Mouse (Mus musculus) megakaryocyte, embryonic 14.5 days (primary cell): ENCODE results near the gene Hmx1. TPM values are rescaled to one million over a fixed set of nuclear protein-coding genes. Genes with fewer than 3 reads are reported as not detected.

Source experiments
- H3K27me3 ChIP-seq: replicated peaks from 2 replicates; pipeline ENCODE3; 2012; ENCODE audit warnings: inconsistent platforms
- H3K36me3 ChIP-seq: replicated peaks from 2 replicates; pipeline ENCODE3; 2012; ENCODE audit warnings: low read length, inconsistent platforms, mixed read lengths
- H3K4me1 ChIP-seq: 2 replicates; pipeline ENCODE4 v1.6.1; 2012; ENCODE audit warnings: inconsistent platforms
- H3K4me3 ChIP-seq: replicated peaks from 2 replicates; pipeline ENCODE3; 2012; ENCODE audit warnings: moderate library complexity, mild to moderate bottlenecking, inconsistent platforms
- H3K9me3 ChIP-seq: 2 replicates; pipeline ENCODE4 v1.6.1; 2012; ENCODE audit warnings: inconsistent platforms
- FLI1 ChIP-seq: IDR thresholded peaks from 2 replicates; pipeline ENCODE4 v1.6.1; 2012; ENCODE audit warnings: low read length, inconsistent platforms, mixed read lengths
- GATA1 ChIP-seq: IDR thresholded peaks from 3 replicates; pipeline ENCODE4 v1.6.1; 2012; ENCODE audit warnings: mixed read lengths, low read length, inconsistent platforms, borderline replicate concordance
- polyA plus RNA-seq: library from polyadenylated mRNA; stranded (reverse); fragments of >175 nt; gene quantifications from 2 replicates; pipeline ENCODE4 v1.2.3, GENCODE M21; 2012; ENCODE audit warnings: low replicate concordance; ENCODE audit not compliant: insufficient read depth

The Hmx1 gene
- polyA plus RNA-seq, 1 experiment = not detected

DNA sequence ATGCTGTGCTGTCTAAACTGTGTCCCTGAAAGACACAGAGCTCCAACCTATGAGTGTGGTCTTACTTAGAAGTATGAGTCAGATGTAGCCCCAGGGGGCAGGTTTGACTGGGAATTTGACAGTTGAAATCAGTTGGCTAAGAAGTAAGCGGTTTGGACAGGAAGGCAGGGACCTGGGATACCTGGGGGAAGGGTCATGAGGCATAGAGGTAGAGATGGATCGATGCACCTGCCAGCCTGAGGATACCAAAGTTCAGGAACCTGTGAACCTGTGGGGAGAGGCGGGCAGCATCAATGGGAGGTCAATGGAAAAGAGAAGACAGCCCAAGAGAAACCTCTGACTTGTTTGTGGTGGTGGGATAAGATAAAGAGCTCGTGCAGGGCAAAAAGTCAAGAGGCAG, 32.7 kb downstream of the Hmx1 start:
- no peak overlapping the region for H3K4me3 ChIP-seq
- H3K4me1 ChIP-seq = no peaks in the 10 kb centered on the region
- TF ChIP-seq GATA1 (no peak), FLI1 (no peak)
- H3K9me3 ChIP-seq = no peaks in the 10 kb centered on the region
- H3K36me3 ChIP-seq = no peaks in the 10 kb centered on the region
- H3K27me3 ChIP-seq = peaks cover 63% of the 10 kb centered on the region

DNA sequence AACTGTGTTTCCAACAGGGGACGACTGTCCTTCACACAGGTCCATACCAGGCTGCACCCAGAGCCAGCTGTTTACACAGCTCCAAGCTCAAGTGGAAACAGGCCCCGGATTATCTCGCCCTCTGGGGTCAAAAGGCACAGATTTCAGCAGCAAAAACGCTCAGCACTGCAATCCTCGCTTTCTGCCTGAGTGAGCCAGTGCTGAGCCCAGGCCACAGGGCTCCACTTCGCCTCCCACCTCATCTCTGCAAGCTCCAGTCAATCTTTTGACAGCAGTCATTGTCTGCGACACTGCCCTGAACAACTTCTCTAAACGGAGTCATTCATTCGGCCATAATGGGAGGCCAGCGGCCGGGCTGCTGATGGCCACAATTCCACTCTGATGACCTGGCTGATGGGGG, 36.3 kb downstream of the Hmx1 start:
- H3K4me3 ChIP-seq = no peak overlapping the region
- H3K36me3 ChIP-seq = no peaks in the 10 kb centered on the region
- TF ChIP-seq FLI1 (no peak), GATA1 (no peak)
- no peaks in the 10 kb centered on the region for H3K9me3 ChIP-seq
- peaks cover 66% of the 10 kb centered on the region for H3K27me3 ChIP-seq
- no peaks in the 10 kb centered on the region for H3K4me1 ChIP-seq

DNA sequence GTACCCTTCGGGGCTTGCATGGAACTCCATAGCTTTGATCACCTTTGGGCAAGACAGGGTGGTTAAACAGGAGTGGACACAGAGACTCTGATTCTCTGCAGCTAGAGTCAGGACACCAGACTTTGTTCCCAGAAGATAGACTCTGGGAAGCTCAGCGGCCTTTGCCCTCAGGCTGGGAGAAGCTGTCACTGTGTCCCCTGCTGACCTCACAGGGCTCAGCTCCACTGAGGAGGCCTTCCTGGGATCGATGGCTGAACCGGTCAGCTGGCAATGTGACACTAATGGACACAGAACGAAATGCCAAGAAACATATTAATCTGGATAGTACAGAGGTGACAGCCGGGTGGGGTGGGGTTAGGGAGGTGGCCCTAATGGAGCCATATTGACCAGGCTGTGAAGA, 39.0 kb downstream of the Hmx1 start:
- no peaks in the 10 kb centered on the region for H3K9me3 ChIP-seq
- TF ChIP-seq GATA1 (no peak), FLI1 (no peak)
- H3K36me3 ChIP-seq = no peaks in the 10 kb centered on the region
- H3K4me3 ChIP-seq = no peak overlapping the region
- H3K4me1 ChIP-seq = no peaks in the 10 kb centered on the region
- peaks cover 72% of the 10 kb centered on the region for H3K27me3 ChIP-seq

DNA sequence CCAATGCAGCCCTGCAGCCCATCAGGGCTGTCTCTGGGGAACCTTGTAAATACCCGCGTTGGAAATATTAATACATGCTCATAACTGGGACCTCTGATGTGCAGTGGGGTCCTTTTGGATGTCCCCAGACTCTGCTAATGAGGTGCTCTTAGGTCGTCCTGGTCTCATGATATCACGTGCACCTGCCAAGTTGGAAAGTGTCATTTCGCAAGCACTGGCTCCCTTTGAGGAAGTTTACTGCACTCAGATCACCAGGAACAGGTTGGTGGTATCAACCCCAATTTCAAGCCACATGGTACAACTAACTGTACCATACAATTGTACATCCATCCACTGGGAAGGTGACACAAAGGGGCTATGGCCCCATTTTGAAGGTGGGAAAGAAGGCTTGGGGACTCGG, 39.5 kb downstream of the Hmx1 start:
- Histone ChIP-seq H3K4me1 (no peaks in the 10 kb centered on the region), H3K36me3 (no peaks in the 10 kb centered on the region), H3K4me3 (no peak overlapping the region), H3K9me3 (no peaks in the 10 kb centered on the region), H3K27me3 (peaks cover 76% of the 10 kb centered on the region)
- TF ChIP-seq FLI1 (no peak), GATA1 (no peak)

DNA sequence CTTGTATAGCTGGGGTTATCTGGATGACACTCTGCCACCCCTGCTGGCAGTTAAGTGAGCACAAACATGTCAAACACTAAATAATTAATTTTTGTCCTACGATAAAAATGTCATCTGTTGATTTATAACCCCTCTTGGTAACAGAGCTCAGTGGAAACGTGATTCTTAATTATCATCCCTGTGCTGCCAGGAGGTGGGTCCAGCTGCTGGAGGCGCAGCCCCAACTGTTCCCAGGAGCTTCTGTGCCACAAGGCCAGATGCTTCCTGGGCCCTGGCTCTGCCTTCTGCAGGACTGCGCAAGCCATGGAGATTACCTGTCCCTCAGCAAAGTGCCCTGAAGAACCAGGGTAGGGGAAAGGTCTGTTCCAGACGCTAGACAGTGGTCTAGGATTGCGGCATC, 43.2 kb downstream of the Hmx1 start:
- TF ChIP-seq GATA1 = no peak
- TF ChIP-seq FLI1 = no peak
- Histone ChIP-seq H3K4me3 (no peak overlapping the region), H3K27me3 (peaks cover 53% of the 10 kb centered on the region), H3K9me3 (peaks cover 20% of the 10 kb centered on the region), H3K4me1 (no peaks in the 10 kb centered on the region), H3K36me3 (no peaks in the 10 kb centered on the region)

DNA sequence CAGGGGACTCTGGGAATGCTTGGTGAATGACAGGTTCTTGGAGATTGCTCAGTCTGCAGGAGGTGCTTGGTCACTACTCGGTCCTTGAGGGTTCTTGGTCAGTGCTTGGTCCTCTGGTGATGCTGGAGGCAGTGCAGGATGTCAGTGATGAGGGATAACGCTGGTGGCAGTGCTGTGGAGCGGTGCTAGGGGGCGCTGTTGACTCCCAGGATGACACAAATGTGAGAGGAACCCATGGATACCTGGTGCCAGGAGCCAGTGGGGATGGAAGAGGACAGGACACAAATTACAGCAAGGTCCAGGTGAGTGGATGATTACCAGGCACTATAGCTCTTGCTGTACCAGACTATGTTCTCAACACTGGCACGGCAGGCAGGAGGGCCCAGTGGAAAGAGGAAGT, 45.1 kb downstream of the Hmx1 start:
- peaks cover 36% of the 10 kb centered on the region for H3K9me3 ChIP-seq
- TF ChIP-seq GATA1 (no peak), FLI1 (no peak)
- H3K27me3 ChIP-seq = peaks cover 37% of the 10 kb centered on the region
- no peaks in the 10 kb centered on the region for H3K36me3 ChIP-seq
- H3K4me1 ChIP-seq = no peaks in the 10 kb centered on the region
- no peak overlapping the region for H3K4me3 ChIP-seq

DNA sequence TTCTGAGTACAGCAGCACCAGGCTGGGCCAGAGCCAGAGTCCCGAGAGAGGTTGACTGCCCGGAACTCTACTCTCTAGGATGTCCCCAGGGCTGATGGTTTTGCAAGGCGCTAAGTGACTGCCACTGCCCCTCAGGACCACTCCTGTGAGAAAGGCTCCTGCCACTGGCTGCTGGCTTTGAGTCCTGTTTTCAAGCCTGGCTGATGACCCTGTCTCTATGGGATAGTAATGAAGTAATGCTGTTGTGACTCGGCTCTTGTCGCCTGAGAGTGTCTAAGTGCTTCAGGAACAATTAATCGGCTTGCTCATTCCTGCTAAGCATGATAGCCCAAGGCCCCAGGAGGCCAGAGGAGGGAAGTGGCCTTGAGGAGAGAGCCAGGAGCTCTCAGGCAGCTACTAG, 45.8 kb downstream of the Hmx1 start:
- TF ChIP-seq GATA1 (no peak), FLI1 (no peak)
- Histone ChIP-seq H3K36me3 (no peaks in the 10 kb centered on the region), H3K4me3 (no peak overlapping the region)

DNA sequence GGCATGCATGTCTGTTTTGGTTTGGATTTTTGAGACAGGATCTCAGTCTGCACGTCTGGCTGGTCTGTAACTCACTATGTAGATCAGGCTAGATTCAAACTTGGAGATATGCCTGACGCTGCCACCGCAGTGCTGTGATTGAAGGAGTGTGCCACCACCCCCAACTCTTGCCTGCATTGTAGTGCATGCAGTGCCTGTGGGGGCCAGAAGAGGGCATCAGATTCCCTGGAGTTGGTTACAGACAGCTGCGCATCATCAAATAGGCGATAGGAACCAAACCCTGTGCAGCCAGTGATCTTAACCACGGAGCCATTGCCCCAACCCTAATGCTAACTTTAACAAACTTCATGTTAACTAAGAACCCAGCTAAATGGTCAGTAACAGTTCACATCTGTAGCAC, 49.9 kb downstream of the Hmx1 start:
- H3K9me3 ChIP-seq = peaks cover 38% of the 10 kb centered on the region
- H3K4me1 ChIP-seq = no peaks in the 10 kb centered on the region
- no peak for TF ChIP-seq GATA1
- TF ChIP-seq FLI1 = no peak
- peaks cover 16% of the 10 kb centered on the region for H3K27me3 ChIP-seq
- no peak overlapping the region for H3K4me3 ChIP-seq
- no peaks in the 10 kb centered on the region for H3K36me3 ChIP-seq

More for the DNA sequence above, 45.8 kb downstream of the Hmx1 start:
- Histone ChIP-seq H3K27me3 (peaks cover 32% of the 10 kb centered on the region), H3K4me1 (no peaks in the 10 kb centered on the region), H3K9me3 (peaks cover 38% of the 10 kb centered on the region)

DNA sequence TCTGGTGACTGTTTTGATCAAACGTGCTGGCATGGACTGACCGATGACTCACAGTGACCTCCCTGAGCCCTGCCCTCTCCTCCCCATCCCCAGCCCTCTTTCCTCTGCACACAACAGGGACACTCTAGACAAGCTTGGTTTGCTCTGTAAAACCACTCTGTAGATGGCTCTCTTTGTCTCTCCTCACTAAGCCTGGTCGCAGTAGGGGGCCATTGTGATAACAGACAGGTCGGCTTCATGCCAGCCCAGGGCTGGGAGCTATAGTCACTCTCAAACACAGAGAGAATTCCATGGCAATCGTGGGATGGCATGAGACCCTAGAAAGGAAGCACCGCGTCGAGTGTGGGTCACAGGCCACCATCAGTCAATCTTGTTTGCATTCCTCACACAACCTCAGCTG, 51.6 kb downstream of the Hmx1 start:
- peaks cover 13% of the 10 kb centered on the region for H3K27me3 ChIP-seq
- no peaks in the 10 kb centered on the region for H3K4me1 ChIP-seq
- H3K36me3 ChIP-seq = no peaks in the 10 kb centered on the region
- TF ChIP-seq GATA1 (no peak), FLI1 (no peak)
- peaks cover 34% of the 10 kb centered on the region for H3K9me3 ChIP-seq
- H3K4me3 ChIP-seq = no peak overlapping the region

DNA sequence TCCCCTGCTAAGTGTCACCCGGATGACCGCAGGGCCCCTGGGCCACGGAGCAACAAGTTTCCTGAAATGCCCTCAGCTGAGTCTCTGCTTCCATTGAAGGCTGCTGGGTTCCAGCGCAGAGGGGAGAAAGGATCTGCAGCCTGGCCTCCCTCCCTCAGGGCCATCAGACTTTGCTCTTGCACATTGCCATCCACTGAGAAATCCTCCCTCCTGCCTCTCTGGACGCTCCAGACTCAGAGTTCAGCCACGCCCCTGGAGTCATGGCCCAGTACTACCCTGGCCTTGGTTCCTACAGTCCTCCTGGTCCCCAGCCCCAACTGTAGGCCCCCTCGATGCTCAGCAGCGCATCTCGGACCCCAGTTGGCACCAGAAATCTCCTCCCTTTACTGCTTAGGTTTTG, 52.5 kb downstream of the Hmx1 start:
- H3K36me3 ChIP-seq = no peaks in the 10 kb centered on the region
- no peaks in the 10 kb centered on the region for H3K4me1 ChIP-seq
- no peak overlapping the region for H3K4me3 ChIP-seq
- TF ChIP-seq FLI1 (no peak), GATA1 (no peak)
- peaks cover 16% of the 10 kb centered on the region for H3K27me3 ChIP-seq
- H3K9me3 ChIP-seq = peaks cover 25% of the 10 kb centered on the region

DNA sequence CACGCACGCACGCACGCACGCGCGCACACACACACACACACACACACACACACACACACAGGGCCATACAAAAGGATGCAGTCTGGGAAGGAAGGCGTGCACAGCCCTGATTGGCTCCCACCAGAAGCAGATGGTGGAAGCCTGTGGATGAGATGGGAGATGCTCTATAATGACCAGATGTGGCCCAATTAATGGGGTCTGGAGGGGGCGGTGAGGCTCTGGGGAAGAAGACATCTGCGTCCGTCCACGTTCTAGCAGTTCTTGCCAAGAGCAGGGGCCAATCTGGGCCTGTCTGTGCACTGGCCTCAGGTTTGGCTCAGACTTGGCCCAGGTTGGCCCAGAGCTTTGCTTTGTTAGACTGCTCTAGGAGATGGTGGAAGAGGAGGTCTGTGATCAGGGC, 55.8 kb downstream of the Hmx1 start:
- no peak for TF ChIP-seq FLI1
- no peak for TF ChIP-seq GATA1
- Histone ChIP-seq H3K36me3 (no peaks in the 10 kb centered on the region), H3K27me3 (peaks cover 41% of the 10 kb centered on the region)

More for the DNA sequence above, 55.8 kb downstream of the Hmx1 start:
- H3K9me3 ChIP-seq = peaks cover 4% of the 10 kb centered on the region
- no peaks in the 10 kb centered on the region for H3K4me1 ChIP-seq
- H3K4me3 ChIP-seq = no peak overlapping the region
